Mouse (Mus musculus) urinary bladder, postnatal 4 days (tissue): ENCODE results near the gene Ints11.

ENCODE experiments used
- DNase-seq, 2 experiments: peaks; one replicate each; pipeline ENCODE4 v3.0.0; 2021 to 2022; ENCODE audit warnings: low spot score in 2 of 2

Ints11 gene

DNA sequence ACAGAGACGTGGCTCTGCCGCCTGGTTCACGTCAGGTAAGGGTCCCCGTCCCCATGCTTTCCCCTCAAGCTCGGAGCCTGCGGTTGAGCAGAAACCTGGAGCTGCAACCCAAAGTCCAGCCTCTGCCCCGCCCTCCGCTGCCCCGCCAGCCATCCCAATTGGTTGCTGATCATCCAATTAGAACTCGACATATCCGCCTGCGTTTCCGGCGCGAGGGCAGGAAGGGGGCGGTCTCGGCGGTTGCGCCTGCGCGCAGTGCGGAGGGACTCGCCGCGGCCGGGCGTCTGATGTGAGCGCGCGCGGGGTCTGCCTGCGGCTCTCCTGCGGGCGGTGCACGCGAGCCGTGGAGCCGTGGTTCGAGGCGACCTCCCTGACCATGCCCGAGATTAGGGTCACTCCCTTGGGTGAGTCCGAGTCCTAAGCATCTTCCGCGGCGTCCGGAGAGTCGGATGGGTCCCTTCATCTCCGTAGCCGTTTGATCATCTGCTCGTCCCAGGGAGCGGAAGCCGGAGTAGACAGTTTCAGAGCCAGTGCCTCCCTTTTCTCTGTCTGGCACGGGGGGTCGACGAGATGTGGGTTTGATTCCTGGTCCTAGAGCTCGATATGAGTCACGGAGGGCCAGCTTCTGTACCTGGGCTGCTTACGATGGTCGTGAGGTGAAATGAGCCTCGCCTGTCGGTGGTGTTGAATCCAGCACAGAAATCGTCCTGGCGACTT lies at the start of gene Ints11, which contains the start of gene Cptp:
TSS of gene Ints11 (plus strand) at position 230 of the 717 bp plus-strand sequence.
TSS of gene Cptp (minus strand) at position 124 of the 717 bp plus-strand sequence.
- peak; percentile 95 to 98 for DNase-seq

DNA sequence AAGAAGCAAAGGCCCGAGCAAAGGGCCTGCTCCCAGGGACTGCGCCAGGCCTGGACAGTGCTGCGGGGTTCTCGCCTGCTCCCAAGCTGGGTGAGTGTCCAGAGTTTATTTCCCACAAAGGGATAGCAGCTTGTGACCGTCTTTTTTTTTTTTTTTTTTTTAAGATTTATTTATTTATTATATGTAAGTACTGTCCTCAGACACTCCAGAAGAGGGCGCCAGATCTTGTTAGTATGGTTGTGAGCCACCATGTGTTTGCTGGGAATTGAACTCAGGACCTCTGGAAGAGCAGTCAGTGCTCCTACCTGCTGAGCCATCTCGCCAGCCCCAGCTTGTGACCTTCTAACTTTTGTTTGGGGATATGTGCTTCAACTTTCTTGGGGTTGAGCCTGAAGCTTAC lies 48.3 kb upstream of the Ints11 start:
- no peak for DNase-seq

GRCm38 (mm10) chr4:155823443-155823842 lies 45.9 kb upstream of the Ints11 start:
- DNase-seq: no peak

GRCm38 (mm10) chr4:155829866-155830265 lies 39.5 kb upstream of the Ints11 start:
- DNase-seq: no peak

- DNase-seq: no peak
Measured at GRCm38 (mm10) chr4:155830596-155830995, 38.8 kb upstream of the Ints11 start.

DNA sequence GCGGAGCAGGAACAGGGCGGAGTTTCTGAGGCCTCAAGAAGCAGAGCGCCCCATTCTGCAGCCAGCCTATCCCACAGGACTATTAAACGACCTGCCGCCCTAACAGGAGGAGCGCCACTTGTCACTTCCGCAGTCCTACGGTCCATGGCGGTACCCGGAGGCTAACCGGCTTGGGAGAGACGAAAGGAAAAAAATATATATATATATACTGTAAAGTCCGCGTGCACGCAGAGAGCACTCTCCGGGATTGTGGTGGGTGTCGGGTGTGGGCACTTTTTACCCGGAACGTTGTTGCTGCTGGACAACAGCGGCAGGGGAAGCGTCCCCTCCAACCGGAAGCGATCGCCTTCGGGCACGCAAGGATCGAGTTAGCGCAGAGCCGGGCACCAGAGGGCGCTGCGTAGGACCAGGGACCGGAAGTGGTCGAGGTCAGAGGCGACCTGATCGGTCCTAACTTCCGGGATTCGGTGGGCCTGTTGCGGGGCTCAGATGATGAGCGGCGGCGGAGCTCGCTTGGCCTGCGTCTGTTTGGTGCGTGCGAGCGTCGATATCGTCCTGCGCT lies 38.1 kb upstream of the Ints11 start, which contains the start of gene Aurkaip1:
TSS of gene Aurkaip1 (plus strand) at position 68 of the 562 bp plus-strand sequence.
- peak; percentile 94 to 97 for DNase-seq

GRCm38 (mm10) chr4:155831831-155832230 lies 37.5 kb upstream of the Ints11 start:
- no peak for DNase-seq

DNA sequence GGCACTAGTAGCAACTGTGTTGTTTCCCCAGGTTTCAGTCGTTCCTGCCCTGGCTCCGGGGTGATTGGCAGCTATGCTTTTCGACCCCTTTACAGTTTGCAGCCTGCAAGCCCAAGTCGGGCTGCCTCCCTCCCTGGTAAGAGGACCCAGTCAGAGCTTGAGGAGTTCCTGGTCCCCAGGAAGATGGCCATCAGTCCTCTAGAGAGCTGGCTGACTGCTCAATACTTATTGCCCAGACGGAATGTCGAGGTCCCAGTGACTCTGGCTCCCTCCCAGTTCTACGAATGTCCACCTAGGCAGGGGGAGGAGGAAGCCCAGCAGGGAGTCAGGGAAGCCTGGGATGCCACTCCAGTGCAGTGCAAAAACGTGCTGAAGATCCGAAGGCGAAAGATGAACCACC lies 37.0 kb upstream of the Ints11 start:
- DNase-seq: no peak

DNA sequence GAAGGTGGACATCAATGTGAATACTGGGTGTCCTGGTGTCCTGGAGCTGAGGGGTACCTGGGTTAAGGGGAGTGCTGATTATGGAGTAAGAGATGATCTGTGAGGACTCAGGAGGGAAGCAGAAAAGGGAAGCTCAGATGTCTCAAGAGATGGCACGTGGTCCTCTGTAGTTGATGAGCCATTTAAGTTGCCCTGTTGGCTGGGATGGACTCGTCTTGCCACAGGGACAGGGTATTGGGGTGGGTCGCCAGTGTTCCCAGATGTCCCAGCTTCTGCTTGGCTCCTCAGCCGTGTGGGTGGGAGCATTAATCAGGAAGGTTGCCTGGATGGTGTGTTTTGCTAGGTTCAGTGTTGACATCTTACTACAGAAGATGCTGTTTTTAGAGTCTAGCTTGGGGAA lies 36.1 kb upstream of the Ints11 start:
- DNase-seq: no peak

GRCm38 (mm10) chr4:155833836-155834235 lies 35.5 kb upstream of the Ints11 start:
- peak; percentile 81 to 84 for DNase-seq

DNA sequence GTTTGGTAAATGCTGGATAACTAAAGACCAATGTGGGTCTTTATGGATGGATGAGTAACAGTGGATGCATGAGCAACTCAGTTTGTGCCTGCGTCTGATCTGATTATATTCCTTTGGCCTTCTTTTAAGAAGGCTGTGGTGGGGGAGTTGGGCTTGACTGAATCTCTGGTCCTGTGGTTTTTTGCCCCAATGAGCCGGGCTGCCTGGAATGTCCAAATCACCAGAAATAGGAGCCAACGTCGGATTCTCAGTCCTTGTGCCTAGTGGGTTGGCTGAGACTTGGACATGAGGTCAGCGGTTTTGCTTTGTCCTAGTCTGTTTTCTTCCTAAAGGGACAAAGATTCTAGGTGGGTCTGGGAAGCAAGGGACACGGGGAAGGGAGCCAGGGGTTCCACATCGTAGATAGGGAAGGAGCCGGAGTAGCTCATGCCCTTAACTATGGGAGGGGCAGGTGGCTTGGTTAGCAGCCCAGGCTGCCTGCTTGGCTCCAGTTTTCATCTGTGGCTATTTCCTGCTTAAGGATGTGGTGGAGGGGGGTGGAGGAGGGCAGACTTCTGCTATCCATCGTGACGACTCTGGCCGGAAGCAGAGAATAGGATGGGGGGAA lies 31.8 kb upstream of the Ints11 start:
- peak in 1 of 2 experiments; percentile 24 for DNase-seq

GRCm38 (mm10) chr4:155838187-155839153 lies 30.9 kb upstream of the Ints11 start:
- DNase-seq: peak in 1 of 2 experiments; percentile 54

- DNase-seq: peak; percentile 90 to 91
Measured at GRCm38 (mm10) chr4:155839483-155839910, 29.8 kb upstream of the Ints11 start, which contains the start of gene Mxra8. TSS of gene Mxra8 (plus strand) at chr4:155839680.

- peak in 1 of 2 experiments; percentile 25 for DNase-seq
Measured at GRCm38 (mm10) chr4:155840076-155841002, 29.0 kb upstream of the Ints11 start.

- peak in 1 of 2 experiments; percentile 68 for DNase-seq
Measured at GRCm38 (mm10) chr4:155841003-155841454, 28.3 kb upstream of the Ints11 start.

GRCm38 (mm10) chr4:155841651-155842270 lies 27.6 kb upstream of the Ints11 start:
- peak in 1 of 2 experiments; percentile 17 for DNase-seq

DNA sequence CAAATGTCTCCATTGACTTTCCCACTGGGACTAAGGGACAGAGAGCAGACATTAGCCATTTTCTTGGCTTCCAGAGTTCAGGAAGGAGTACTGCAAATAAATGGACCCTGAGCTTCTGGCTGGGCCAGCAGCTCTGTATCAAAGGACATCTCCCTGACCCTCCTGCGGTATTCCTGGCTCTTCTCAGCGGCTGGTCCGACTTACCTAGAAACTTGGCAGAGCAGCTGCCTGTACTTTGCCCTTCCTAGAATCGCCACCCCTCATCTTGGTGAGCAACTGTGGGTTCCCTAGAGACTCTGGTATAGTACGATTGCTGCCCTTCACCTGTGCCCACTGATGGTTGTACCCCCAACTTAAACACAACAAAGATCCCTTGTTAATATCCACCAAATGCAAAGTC lies 26.1 kb upstream of the Ints11 start:
- no peak for DNase-seq

- peak; percentile 96 for DNase-seq
Measured at GRCm38 (mm10) chr4:155846871-155847578, 22.3 kb upstream of the Ints11 start, which contains the start of gene Dvl1. TSS of gene Dvl1 (plus strand) at chr4:155847402.
